Mouse (Mus musculus): ENCODE data around the gene Nrd1.

DNA sequence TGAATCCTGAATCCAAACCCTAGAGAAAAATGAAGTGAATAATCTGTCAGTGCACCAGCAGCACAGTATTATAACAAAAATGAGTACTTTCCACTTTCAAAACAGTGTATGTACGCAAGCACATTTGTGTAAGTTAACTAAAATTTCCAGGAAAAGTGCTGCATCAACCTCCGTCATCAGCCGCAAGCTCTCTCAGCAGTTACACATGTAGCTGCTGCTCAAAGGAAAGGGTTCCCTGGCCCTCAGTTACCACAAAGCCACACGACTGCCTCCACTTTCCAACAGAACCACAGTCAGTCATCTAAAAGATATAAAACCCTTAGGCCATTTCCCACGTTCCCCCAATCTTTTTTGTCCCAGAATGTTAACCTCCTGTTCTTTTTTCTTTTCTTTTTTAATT lies 102.1 kb downstream of the Nrd1 start:
- TF ChIP-seq CTCF (IDR thresholded peaks at IDR 0.05; ENCODE audit: low read depth), result no peak
- no peak for TF ChIP-seq EP300 (IDR thresholded peaks at IDR 0.05; ENCODE audit: low read depth)
